Mouse (Mus musculus): ENCODE measurements around the gene Skap1.

DNA sequence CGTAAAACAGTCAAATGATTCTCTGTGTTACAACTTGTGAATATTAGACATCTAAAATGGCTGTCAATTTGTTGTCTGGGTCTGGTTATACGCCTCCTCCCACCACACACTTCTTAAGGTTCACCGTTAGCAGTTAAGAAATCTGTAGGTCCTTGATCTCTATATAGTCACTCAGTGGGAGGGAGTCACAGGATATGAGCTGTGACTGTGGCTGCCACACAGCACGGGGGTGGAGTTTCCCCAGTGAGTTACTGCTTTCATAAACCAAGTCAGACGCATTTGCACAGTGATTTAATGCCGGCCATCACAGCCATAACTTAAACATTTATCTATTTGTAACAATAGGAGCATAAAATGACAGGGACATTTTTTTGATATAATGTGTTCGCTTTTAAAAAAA is 2.6 kb downstream of the Skap1 start:
- no peak for TF ChIP-seq ZC3H11A (IDR thresholded peaks at IDR 0.05; ENCODE audit: low read depth, low read length)
- TF ChIP-seq E2F4 (IDR thresholded peaks at IDR 0.05; ENCODE audit: borderline replicate concordance, low read depth, low read length): no peak
- no peak for TF ChIP-seq GATA1 (IDR thresholded peaks at IDR 0.05; ENCODE audit: low read depth, low read length)
- no peak for TF ChIP-seq CHD2 (IDR thresholded peaks at IDR 0.05; ENCODE audit: low read length)
- TF ChIP-seq USF1 (IDR thresholded peaks at IDR 0.05; ENCODE audit: low read depth, low read length): no peak
- no peak for TF ChIP-seq MXI1 (IDR thresholded peaks at IDR 0.05; ENCODE audit: low read depth, low read length)
- TF ChIP-seq POLR2AphosphoS5 (IDR thresholded peaks at IDR 0.05; ENCODE audit: borderline replicate concordance, low read depth, low read length): no peak
- no peak for TF ChIP-seq CTCF (IDR thresholded peaks at IDR 0.05 in 2 of 3, conservative IDR thresholded peaks at IDR 0.05 in 1 of 3; ENCODE audit: control insufficient read depth in 1 of 3, insufficient read depth in 1 of 3, low read depth in 2 of 3, low read length in 3 of 3, poor library complexity in 1 of 3, severe bottlenecking in 1 of 3)
